Mouse (Mus musculus) right cerebral cortex, postnatal 25 days (tissue): ENCODE measurements at regions not wholly inside any gene's neighbourhood (a gene's known extent, or its start where the extent isn't known, plus 50 kb on each side); places are given as distances from the start of the nearest gene placed in this dataset.

Experiments
- DNase-seq: peaks from one replicate; pipeline ENCODE4 v3.0.0; 2022

GRCm38 (mm10) chr1:183754500-183754899 lies 258.6 kb upstream of the Dusp10 start:
- no peak for DNase-seq

- no peak for DNase-seq
Observed at GRCm38 (mm10) chr1:183756716-183757115, 256.4 kb upstream of the Dusp10 start.

- no peak for DNase-seq
Observed at GRCm38 (mm10) chr1:183763864-183764726, 249.0 kb upstream of the Dusp10 start.

- no peak for DNase-seq
Observed at GRCm38 (mm10) chr1:183772844-183773243, 240.3 kb upstream of the Dusp10 start.

- DNase-seq: no peak
Observed at GRCm38 (mm10) chr1:183780180-183780579, 232.9 kb upstream of the Dusp10 start.

- no peak for DNase-seq
Observed at GRCm38 (mm10) chr1:183780779-183781178, 232.3 kb upstream of the Dusp10 start.

GRCm38 (mm10) chr1:183783440-183784130 lies 229.5 kb upstream of the Dusp10 start:
- DNase-seq: no peak

- DNase-seq: no peak
Observed at GRCm38 (mm10) chr1:183792230-183792813, 220.8 kb upstream of the Dusp10 start.

- no peak for DNase-seq
Observed at GRCm38 (mm10) chr1:183793324-183793723, 219.8 kb upstream of the Dusp10 start.

- DNase-seq: peak; percentile 10
Observed at GRCm38 (mm10) chr1:183793913-183794445, 219.1 kb upstream of the Dusp10 start.

- DNase-seq: no peak
Observed at GRCm38 (mm10) chr1:183802351-183802750, 210.8 kb upstream of the Dusp10 start.

GRCm38 (mm10) chr1:183803357-183803756 lies 209.7 kb upstream of the Dusp10 start:
- no peak for DNase-seq

- no peak for DNase-seq
Observed at GRCm38 (mm10) chr1:183803826-183804225, 209.3 kb upstream of the Dusp10 start.

GRCm38 (mm10) chr1:183804295-183804694 lies 208.8 kb upstream of the Dusp10 start:
- DNase-seq: no peak

- no peak for DNase-seq
Observed at GRCm38 (mm10) chr1:183806864-183807730, 206.0 kb upstream of the Dusp10 start.

- DNase-seq: no peak
Observed at GRCm38 (mm10) chr1:183808168-183808567, 204.9 kb upstream of the Dusp10 start.

- no peak for DNase-seq
Observed at GRCm38 (mm10) chr1:183820555-183820954, 192.5 kb upstream of the Dusp10 start.

- DNase-seq: no peak
Observed at GRCm38 (mm10) chr1:183826300-183826699, 186.8 kb upstream of the Dusp10 start.

- DNase-seq: no peak
Observed at GRCm38 (mm10) chr1:183845135-183845534, 168.0 kb upstream of the Dusp10 start.

- DNase-seq: no peak
Observed at GRCm38 (mm10) chr1:183853956-183854613, 159.0 kb upstream of the Dusp10 start.

- no peak for DNase-seq
Observed at GRCm38 (mm10) chr1:183865111-183865510, 148.0 kb upstream of the Dusp10 start.

GRCm38 (mm10) chr1:183865586-183865985 lies 147.5 kb upstream of the Dusp10 start:
- DNase-seq: no peak
